Mouse (Mus musculus): ENCODE measurements around the gene Fkbp9. TPM values are rescaled to one million over a fixed set of nuclear protein-coding genes. Genes with fewer than 3 reads are reported as not detected.
A peak's percentile ranks its signal among the peaks of the same experiment; 100 is the strongest.

Fkbp9 gene
- polyA plus RNA-seq (2014; fragmentation: Nextera tagmentation; extraction: Ambion mirVana) = 178 and 186 TPM in 2 replicates

- H3K27me3 ChIP-seq (ENCODE audit: insufficient read depth, low read length) = no peaks in the 10 kb centered on the region
- H3K27ac ChIP-seq (ENCODE audit: low read depth) = peak within 1 kb of the TSS; percentile 91
- ATAC-seq (ENCODE audit: insufficient read depth) (peak; percentile 98), DNase-seq (peak; percentile 93)
- H3K4me3 ChIP-seq (ENCODE audit: low read depth, low read length) = peak within 1 kb of the TSS; percentile 72
- under 1% methylated on average over 49 of the region's 58 CpGs for WGBS
- peak within 1 kb of the TSS; percentile 85 for H3K9ac ChIP-seq
- TF ChIP-seq CTCF (IDR thresholded peaks at IDR 0.05; ENCODE audit: low read depth) = no peak
- H3K4me2 ChIP-seq = peak within 1 kb of the TSS; percentile 76
- no peaks in the 10 kb centered on the region for H3K9me3 ChIP-seq (ENCODE audit: low read depth, low read length)
- peaks cover 23% of the 10 kb centered on the region; the same call in 1 of the 2 replicates for H3K36me3 ChIP-seq (ENCODE audit: insufficient read depth)
- no peaks in the 10 kb centered on the region for H3K4me1 ChIP-seq (ENCODE audit: insufficient read depth)
These were observed at the start of gene Fkbp9 for GRCm38 (mm10) chr6:56831697-56832406. Gene Fkbp9 (plus strand): TSS chr6:56832059.

DNA sequence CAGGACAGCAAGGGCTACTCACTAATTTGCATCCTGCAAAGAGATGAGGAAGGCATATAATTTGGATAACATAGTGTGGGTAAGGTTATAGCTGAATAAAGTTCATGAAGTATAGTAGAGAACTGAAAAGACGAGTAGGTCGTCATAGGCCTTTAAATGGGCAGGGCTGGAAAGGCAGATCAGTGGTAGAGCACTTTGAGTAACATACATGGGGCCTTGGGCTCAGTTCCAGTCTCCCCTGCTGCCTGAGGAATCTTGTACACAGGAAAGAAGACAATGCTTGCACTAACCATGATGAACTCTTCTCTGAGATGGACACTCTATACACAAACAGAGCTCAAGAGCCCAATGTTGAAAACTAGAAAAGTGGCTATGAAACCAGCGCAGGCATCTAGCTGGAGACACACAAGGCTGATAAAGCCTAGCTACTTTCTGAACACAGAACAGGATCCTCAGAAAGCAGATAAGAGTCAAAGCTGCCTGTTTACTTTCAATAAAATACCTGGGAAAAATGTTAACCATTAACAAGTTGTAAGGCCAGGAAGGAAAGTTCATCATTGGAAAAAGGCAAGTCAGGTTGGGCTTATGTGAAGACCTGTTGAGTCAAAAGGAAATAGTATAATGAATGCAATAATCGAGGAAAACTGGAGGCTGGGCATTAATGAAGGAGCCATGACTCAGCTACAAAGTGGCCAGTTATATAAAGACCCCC is 48.1 kb upstream of the Fkbp9 start:
- no peak for TF ChIP-seq CTCF (IDR thresholded peaks at IDR 0.05; ENCODE audit: low read depth)
- peaks cover 62% of the 10 kb centered on the region for H3K36me3 ChIP-seq (ENCODE audit: insufficient read depth)
- whole genome bisulfite sequencing = 68% methylated on average over 4 of the region's 4 CpGs
- H3K4me1 ChIP-seq (ENCODE audit: insufficient read depth) = no peaks in the 10 kb centered on the region
- no peak overlapping the region for H3K4me2 ChIP-seq
- no peaks in the 10 kb centered on the region for H3K27me3 ChIP-seq (ENCODE audit: insufficient read depth, low read length)
- H3K9ac ChIP-seq = no peak overlapping the region
- no peak for DNase-seq
- no peak overlapping the region for H3K4me3 ChIP-seq (ENCODE audit: low read depth, low read length)
- H3K27ac ChIP-seq (ENCODE audit: low read depth) = no peak overlapping the region
- ATAC-seq (ENCODE audit: insufficient read depth) = no peak
- no peaks in the 10 kb centered on the region for H3K9me3 ChIP-seq (ENCODE audit: low read depth, low read length)

DNA sequence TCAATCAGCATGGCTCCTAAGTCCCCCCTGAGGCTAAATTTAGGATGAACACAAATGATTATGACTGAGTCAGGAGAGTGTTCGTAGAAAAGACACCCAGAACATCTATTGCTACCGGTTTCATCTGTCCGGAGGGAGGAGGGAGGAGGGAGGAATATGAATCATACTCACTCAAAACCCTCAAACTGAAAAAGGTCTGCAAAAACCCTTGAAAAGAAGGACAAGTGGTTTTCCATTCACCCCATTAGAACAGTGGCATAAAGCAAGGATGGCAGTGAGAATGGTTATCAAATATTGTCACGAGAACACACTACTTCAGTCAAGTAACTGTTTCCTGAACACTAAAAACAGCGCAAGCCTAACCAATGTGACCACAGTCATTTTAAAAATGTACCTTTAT is 46.8 kb upstream of the Fkbp9 start:
- TF ChIP-seq CTCF (IDR thresholded peaks at IDR 0.05; ENCODE audit: low read depth) = no peak
- Histone ChIP-seq H3K4me2 (no peak overlapping the region), H3K27ac (ENCODE audit: low read depth) (no peak overlapping the region), H3K4me1 (ENCODE audit: insufficient read depth) (no peaks in the 10 kb centered on the region), H3K36me3 (ENCODE audit: insufficient read depth) (peaks cover 55% of the 10 kb centered on the region), H3K9me3 (ENCODE audit: low read depth, low read length) (no peaks in the 10 kb centered on the region), H3K9ac (no peak overlapping the region), H3K27me3 (ENCODE audit: insufficient read depth, low read length) (no peaks in the 10 kb centered on the region), H3K4me3 (ENCODE audit: low read depth, low read length) (no peak overlapping the region)
- ATAC-seq (ENCODE audit: insufficient read depth) (no peak), DNase-seq (no peak)
- 77% methylated on average over 5 of the region's 5 CpGs for WGBS

DNA sequence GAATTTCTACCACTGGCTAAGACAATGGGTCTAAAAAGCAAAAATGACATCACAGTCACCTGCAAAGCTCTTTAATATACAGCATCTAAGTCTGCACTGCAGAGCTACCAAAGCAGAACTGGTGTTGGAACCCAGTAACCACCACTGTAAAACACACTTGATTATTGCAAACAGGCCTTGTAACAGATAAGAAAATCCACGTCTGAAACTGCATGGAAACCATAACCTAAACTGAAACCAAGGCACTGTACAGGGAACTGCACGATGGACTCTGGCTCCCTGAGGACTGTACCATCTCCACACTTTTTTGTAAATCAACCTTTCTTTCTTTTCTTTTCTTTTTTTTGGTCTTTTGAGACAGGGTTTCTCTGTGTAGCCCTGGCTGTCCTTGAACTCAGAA is 44.2 kb upstream of the Fkbp9 start:
- peaks cover 43% of the 10 kb centered on the region for H3K36me3 ChIP-seq (ENCODE audit: insufficient read depth)
- 91% methylated on average over 2 of the region's 2 CpGs for WGBS
- TF ChIP-seq CTCF (IDR thresholded peaks at IDR 0.05; ENCODE audit: low read depth) = no peak
- ATAC-seq (ENCODE audit: insufficient read depth) (no peak), DNase-seq (no peak)
- H3K27me3 ChIP-seq (ENCODE audit: insufficient read depth, low read length) = no peaks in the 10 kb centered on the region
- no peak overlapping the region for H3K4me3 ChIP-seq (ENCODE audit: low read depth, low read length)
- no peaks in the 10 kb centered on the region for H3K4me1 ChIP-seq (ENCODE audit: insufficient read depth)
- no peak overlapping the region for H3K27ac ChIP-seq (ENCODE audit: low read depth)
- peaks cover 3% of the 10 kb centered on the region; the same call in 1 of the 2 replicates for H3K9me3 ChIP-seq (ENCODE audit: low read depth, low read length)
- H3K9ac ChIP-seq = no peak overlapping the region
- H3K4me2 ChIP-seq = no peak overlapping the region

- H3K4me3 ChIP-seq (ENCODE audit: low read depth, low read length) = no peak overlapping the region
- H3K27me3 ChIP-seq (ENCODE audit: insufficient read depth, low read length) = no peaks in the 10 kb centered on the region
- no peak overlapping the region for H3K9ac ChIP-seq
- H3K4me2 ChIP-seq = no peak overlapping the region
- no peak for TF ChIP-seq CTCF (IDR thresholded peaks at IDR 0.05; ENCODE audit: low read depth)
- H3K36me3 ChIP-seq (ENCODE audit: insufficient read depth) = peaks cover 33% of the 10 kb centered on the region
- DNase-seq (no peak), ATAC-seq (ENCODE audit: insufficient read depth) (no peak)
- WGBS = 72% methylated on average over 3 of the region's 3 CpGs
- no peak overlapping the region for H3K27ac ChIP-seq (ENCODE audit: low read depth)
- no peaks in the 10 kb centered on the region for H3K4me1 ChIP-seq (ENCODE audit: insufficient read depth)
- peaks cover 3% of the 10 kb centered on the region; the same call in 1 of the 2 replicates for H3K9me3 ChIP-seq (ENCODE audit: low read depth, low read length)
These were observed 42.5 kb upstream of the Fkbp9 start for GRCm38 (mm10) chr6:56789336-56789735.

- Histone ChIP-seq H3K9me3 (ENCODE audit: low read depth, low read length) (peaks cover 3% of the 10 kb centered on the region; the same call in 1 of the 2 replicates), H3K4me1 (ENCODE audit: insufficient read depth) (peaks cover 17% of the 10 kb centered on the region), H3K27ac (ENCODE audit: low read depth) (no peak overlapping the region), H3K4me2 (peak overlapping the region; percentile 90), H3K36me3 (ENCODE audit: insufficient read depth) (no peaks in the 10 kb centered on the region), H3K9ac (no peak overlapping the region), H3K4me3 (ENCODE audit: low read depth, low read length) (no peak overlapping the region; the same call in 1 of the 2 replicates), H3K27me3 (ENCODE audit: insufficient read depth, low read length) (no peaks in the 10 kb centered on the region)
- ATAC-seq (ENCODE audit: insufficient read depth) (no peak), DNase-seq (no peak)
- no peak for TF ChIP-seq CTCF (IDR thresholded peaks at IDR 0.05; ENCODE audit: low read depth)
- WGBS = 82% methylated on average over 5 of the region's 5 CpGs
These were observed 37.0 kb upstream of the Fkbp9 start for GRCm38 (mm10) chr6:56794834-56795233.

DNA sequence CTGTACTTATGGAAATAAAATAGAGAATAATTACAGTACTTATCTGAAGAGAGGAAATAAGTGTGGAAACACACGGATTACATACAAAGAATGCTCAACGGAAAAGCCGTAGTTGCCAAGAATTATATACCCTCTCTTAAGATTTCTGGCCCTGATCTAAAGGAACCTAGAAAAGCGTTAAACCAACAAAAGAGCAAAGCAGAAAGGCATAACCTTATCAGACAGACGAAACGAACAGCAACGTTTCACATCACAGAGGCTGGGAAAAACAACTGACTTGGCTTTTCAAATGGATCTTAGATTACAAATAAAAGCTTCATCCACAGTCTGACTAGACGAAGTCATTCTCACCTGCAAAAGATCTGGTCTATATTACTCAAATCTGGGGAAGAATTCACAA is 35.6 kb upstream of the Fkbp9 start:
- H3K4me1 ChIP-seq (ENCODE audit: insufficient read depth) = peaks cover 17% of the 10 kb centered on the region
- H3K4me2 ChIP-seq = peak overlapping the region; percentile 90
- H3K27me3 ChIP-seq (ENCODE audit: insufficient read depth, low read length) = no peaks in the 10 kb centered on the region
- 4% methylated on average over 8 of the region's 8 CpGs for WGBS
- peak; percentile 14 for DNase-seq
- H3K4me3 ChIP-seq (ENCODE audit: low read depth, low read length) = peak overlapping the region; percentile 76
- no peaks in the 10 kb centered on the region for H3K36me3 ChIP-seq (ENCODE audit: insufficient read depth)
- ATAC-seq (ENCODE audit: insufficient read depth) = no peak
- no peak for TF ChIP-seq CTCF (IDR thresholded peaks at IDR 0.05; ENCODE audit: low read depth)
- H3K9me3 ChIP-seq (ENCODE audit: low read depth, low read length) = no peaks in the 10 kb centered on the region
- H3K9ac ChIP-seq = peak overlapping the region; percentile 96
- H3K27ac ChIP-seq (ENCODE audit: low read depth) = peak overlapping the region; percentile 100
